Mouse (Mus musculus) embryonic facial prominence, embryonic 15.5 days (tissue): ENCODE results near the gene Capn2. TPM values are rescaled to one million over a fixed set of nuclear protein-coding genes. Genes with fewer than 3 reads are reported as not detected.

Experiments used
- ATAC-seq: fragments of 200-750 bp; cut with Nextera tagmentation; 2 replicates; pipeline ENCODE4 v1.8.0; 2017; ENCODE audit warnings: low read depth, moderate TSS enrichment; ENCODE audit not compliant: insufficient number of reproducible peaks, low FRiP score, low TSS enrichment
- H3K27ac ChIP-seq: fragments of 300-500 bp; sonication (generic); replicated peaks from 2 replicates; pipeline ENCODE4 v1.5.1; 2015; ENCODE audit warnings: mild to moderate bottlenecking, inconsistent platforms
- H3K27me3 ChIP-seq: fragments of 300-500 bp; sonication (generic); 2 replicates; pipeline ENCODE4 v1.6.1; 2015; ENCODE audit warnings: inconsistent platforms
- H3K36me3 ChIP-seq: fragments of 300-500 bp; sonication (generic); 2 replicates; pipeline ENCODE4 v1.6.1; 2015; ENCODE audit warnings: mild to moderate bottlenecking, inconsistent platforms
- H3K4me1 ChIP-seq: fragments of 300-500 bp; sonication (generic); 2 replicates; pipeline ENCODE4 v1.6.1; 2015; ENCODE audit warnings: inconsistent platforms
- H3K4me2 ChIP-seq: fragments of 300-500 bp; sonication (generic); replicated peaks from 2 replicates; pipeline ENCODE4 v1.6.1; 2015; ENCODE audit warnings: mild to moderate bottlenecking, inconsistent platforms
- H3K4me3 ChIP-seq: fragments of 300-500 bp; sonication (generic); replicated peaks from 2 replicates; pipeline ENCODE4 v1.5.1; 2015; ENCODE audit warnings: mild to moderate bottlenecking, inconsistent platforms
- H3K9ac ChIP-seq: fragments of 300-500 bp; sonication (generic); 2 replicates; pipeline ENCODE4 v1.6.1; 2015; ENCODE audit warnings: inconsistent platforms
- H3K9me3 ChIP-seq: fragments of 300-500 bp; sonication (generic); replicated peaks from 2 replicates; pipeline ENCODE4 v1.6.1; 2016; ENCODE audit warnings: inconsistent platforms
- WGBS: fragments of 180-500 bp; shearing (Covaris S2); methylation state at CpG from one replicate; pipeline ENCODE4 v1.1.7; 2015; 5-methylcytosine and 5-hydroxymethylcytosine counted together
- polyA plus RNA-seq: library from polyadenylated mRNA; unstranded; fragments of >200 nt; fragmentation: Nextera tagmentation; extraction: Ambion mirVana; gene quantifications from 2 replicates; pipeline ENCODE4 v1.2.1, GENCODE M21; 2015

Capn2 gene
- polyA plus RNA-seq, 1 experiment from 2014 or later, result 132 TPM

DNA sequence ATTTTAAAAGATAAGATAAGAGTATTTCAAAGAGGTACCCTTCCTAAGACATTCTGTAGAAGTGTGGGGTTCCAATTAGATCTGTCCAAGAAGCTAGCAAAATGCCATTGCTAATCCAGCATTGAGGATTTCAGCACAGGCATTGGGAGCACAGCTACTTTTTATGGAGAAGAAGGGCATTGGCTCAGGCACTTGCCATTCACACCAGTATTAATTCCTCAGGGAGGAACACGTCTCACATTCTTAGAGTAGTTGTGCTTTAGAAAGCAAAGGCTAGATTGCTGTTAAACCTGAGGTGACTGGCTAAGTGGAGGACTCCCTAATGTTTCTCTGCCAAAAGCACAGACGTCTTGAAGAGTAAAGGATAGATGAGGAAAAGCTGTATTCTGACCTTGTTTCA is 91.0 kb downstream of the Capn2 start:
- ATAC-seq, result no peak
- H3K4me3 ChIP-seq, result no peak overlapping the region
- H3K27ac ChIP-seq, result no peak overlapping the region
- no peaks in the 10 kb centered on the region for H3K9me3 ChIP-seq
- H3K36me3 ChIP-seq, result 0 out of 2 replicates have a peak, but pooled peaks cover 15% of the 10 kb centered on the region
- H3K27me3 ChIP-seq, result no peaks in the 10 kb centered on the region
- no peak overlapping the region for H3K9ac ChIP-seq
- WGBS, result 53% methylated on average over 2 of the region's 2 CpGs
- H3K4me1 ChIP-seq, result peaks cover 12% of the 10 kb centered on the region; the same call in 1 of the 2 replicates
- H3K4me2 ChIP-seq, result no peak overlapping the region

DNA sequence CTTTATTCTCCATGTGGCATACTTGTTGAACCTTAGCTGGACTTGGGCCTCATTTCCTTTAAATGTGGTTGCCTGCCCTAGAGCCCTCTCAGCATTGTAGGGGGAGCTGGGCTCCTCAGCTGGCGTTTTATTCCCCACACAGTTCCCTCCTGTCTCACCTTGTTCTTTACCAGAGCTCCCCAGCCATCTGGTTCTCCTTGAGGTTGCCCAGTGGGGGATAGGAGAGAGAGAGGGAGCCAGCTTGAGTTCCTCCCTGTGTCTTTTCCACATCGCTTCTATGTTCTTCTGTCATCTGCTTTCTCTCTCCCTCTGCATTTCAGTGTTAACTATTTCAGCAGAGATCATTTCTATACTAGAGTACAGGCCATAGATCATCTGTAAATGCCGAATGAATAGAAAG is 92.2 kb downstream of the Capn2 start:
- no peak overlapping the region for H3K4me2 ChIP-seq
- H3K36me3 ChIP-seq, result 0 out of 2 replicates have a peak, but pooled peaks cover 13% of the 10 kb centered on the region
- no peaks in the 10 kb centered on the region for H3K9me3 ChIP-seq
- H3K4me1 ChIP-seq, result peaks cover 17% of the 10 kb centered on the region; the same call in 1 of the 2 replicates
- WGBS, result 52% methylated on average over 3 of the region's 3 CpGs
- no peak for ATAC-seq
- no peaks in the 10 kb centered on the region for H3K27me3 ChIP-seq
- H3K4me3 ChIP-seq, result no peak overlapping the region
- no peak overlapping the region for H3K27ac ChIP-seq
- no peak overlapping the region for H3K9ac ChIP-seq

DNA sequence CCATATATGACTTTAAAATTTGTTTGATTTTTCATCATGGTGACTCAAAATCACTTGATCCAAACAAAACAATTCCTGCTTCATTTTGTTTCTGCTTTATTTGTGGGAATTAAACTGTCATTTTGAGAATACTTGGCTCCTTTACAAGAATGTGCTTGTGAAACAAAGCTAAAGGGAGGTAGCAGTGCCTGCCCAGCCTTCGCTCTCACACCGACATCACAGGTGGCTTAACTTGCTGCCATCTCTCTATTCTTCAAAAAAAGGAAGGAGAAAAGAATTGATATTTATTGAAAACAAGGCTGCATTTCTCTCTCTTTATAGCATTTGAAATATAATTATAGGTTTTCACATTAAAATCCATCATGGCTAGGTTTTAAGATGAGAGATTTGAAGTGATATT is 93.1 kb downstream of the Capn2 start:
- Histone ChIP-seq H3K27ac (no peak overlapping the region), H3K4me2 (no peak overlapping the region), H3K36me3 (0 out of 2 replicates have a peak, but pooled peaks cover 7% of the 10 kb centered on the region), H3K9me3 (no peaks in the 10 kb centered on the region), H3K27me3 (no peaks in the 10 kb centered on the region), H3K4me1 (peaks cover 17% of the 10 kb centered on the region; the same call in 1 of the 2 replicates), H3K4me3 (no peak overlapping the region), H3K9ac (no peak overlapping the region)
- no peak for ATAC-seq
- 48% methylated on average over 2 of the region's 2 CpGs for WGBS

GRCm38 (mm10) chr1:182419481-182419880 is 97.9 kb downstream of the Capn2 start:
- no peaks in the 10 kb centered on the region for H3K9me3 ChIP-seq
- no peak overlapping the region for H3K4me3 ChIP-seq
- H3K27me3 ChIP-seq, result no peaks in the 10 kb centered on the region
- H3K36me3 ChIP-seq, result 0 out of 2 replicates have a peak, but pooled peaks cover 2% of the 10 kb centered on the region
- 68% methylated on average over 3 of the region's 3 CpGs for WGBS
- no peak for ATAC-seq
- no peak overlapping the region for H3K9ac ChIP-seq
- no peak overlapping the region for H3K27ac ChIP-seq
- no peak overlapping the region for H3K4me2 ChIP-seq
- H3K4me1 ChIP-seq, result peaks cover 5% of the 10 kb centered on the region; the same call in 1 of the 2 replicates

Other genes with a start within 250 kb of the Capn2 start
- 142 and 143 TPM in 2 replicates for gene Degs1, start 234.8 kb downstream of the Capn2 start, polyA plus RNA-seq
- 21.1 and 22.0 TPM in 2 replicates for gene Fbxo28, start 176.0 kb downstream of the Capn2 start, polyA plus RNA-seq
- 23.8 and 25.1 TPM in 2 replicates for gene Trp53bp2, start 108.4 kb downstream of the Capn2 start, polyA plus RNA-seq
- gene Capn8, start 47.4 kb upstream of the Capn2 start, polyA plus RNA-seq, result 0.71 and 0.77 TPM in 2 replicates
- not detected in 2 replicates for gene Ccdc185, start 231.6 kb upstream of the Capn2 start, polyA plus RNA-seq
- gene Susd4, start 246.3 kb upstream of the Capn2 start, polyA plus RNA-seq, result 12.6 and 14.8 TPM in 2 replicates